Mouse (Mus musculus) forebrain, embryonic 12.5 days (tissue): ENCODE measurements around the gene Tmem132d. TPM values are rescaled to one million over a fixed set of nuclear protein-coding genes. Genes with fewer than 3 reads are reported as not detected.
"Not testable (repeated sequence)": the region's sequence is repeated elsewhere in the genome, so short reads cannot be mapped to it uniquely, and the experiment has no call there.

Experiments
- ATAC-seq: fragments of 200-750 bp; cut with Nextera tagmentation; 2 replicates; pipeline ENCODE4 v1.8.0; 2017; ENCODE audit warnings: moderate TSS enrichment; ENCODE audit not compliant: low FRiP score
- H3K27ac ChIP-seq: fragments of 300-500 bp; sonication (generic); 2 replicates; pipeline ENCODE4 v1.5.1; 2016; ENCODE audit warnings: mild to moderate bottlenecking
- H3K27me3 ChIP-seq: fragments of 300-500 bp; sonication (generic); 2 replicates; pipeline ENCODE4 v1.6.1; 2016; ENCODE audit warnings: mild to moderate bottlenecking
- H3K36me3 ChIP-seq: fragments of 300-500 bp; sonication (generic); replicated peaks from 2 replicates; pipeline ENCODE4 v1.6.1; 2016; ENCODE audit warnings: mild to moderate bottlenecking
- H3K4me1 ChIP-seq: fragments of 300-500 bp; sonication (generic); 2 replicates; pipeline ENCODE4 v1.6.1; 2016
- H3K4me2 ChIP-seq: fragments of 300-500 bp; sonication (generic); 2 replicates; pipeline ENCODE4 v1.6.1; 2016; ENCODE audit warnings: mild to moderate bottlenecking, moderate library complexity
- H3K4me3 ChIP-seq: fragments of 300-500 bp; sonication (generic); replicated peaks from 2 replicates; pipeline ENCODE4 v1.5.1; 2016; ENCODE audit warnings: mild to moderate bottlenecking
- H3K9ac ChIP-seq: fragments of 300-500 bp; sonication (generic); 2 replicates; pipeline ENCODE4 v1.6.1; 2016; ENCODE audit warnings: mild to moderate bottlenecking
- H3K9me3 ChIP-seq: fragments of 300-500 bp; sonication (generic); 2 replicates; pipeline ENCODE4 v1.6.1; 2016
- WGBS: fragments of 180-500 bp; shearing (Covaris S2); methylation state at CpG from one replicate; pipeline ENCODE4 v1.1.7; 2016; 5-methylcytosine and 5-hydroxymethylcytosine counted together
- polyA plus RNA-seq: library from polyadenylated mRNA; unstranded; fragments of >200 nt; fragmentation: Nextera tagmentation; extraction: Ambion mirVana; gene quantifications from 2 replicates; pipeline ENCODE4 v1.2.1, GENCODE M21; 2016

Tmem132d gene
- polyA plus RNA-seq, 1 experiment from 2014 or later = 0.47 TPM

DNA sequence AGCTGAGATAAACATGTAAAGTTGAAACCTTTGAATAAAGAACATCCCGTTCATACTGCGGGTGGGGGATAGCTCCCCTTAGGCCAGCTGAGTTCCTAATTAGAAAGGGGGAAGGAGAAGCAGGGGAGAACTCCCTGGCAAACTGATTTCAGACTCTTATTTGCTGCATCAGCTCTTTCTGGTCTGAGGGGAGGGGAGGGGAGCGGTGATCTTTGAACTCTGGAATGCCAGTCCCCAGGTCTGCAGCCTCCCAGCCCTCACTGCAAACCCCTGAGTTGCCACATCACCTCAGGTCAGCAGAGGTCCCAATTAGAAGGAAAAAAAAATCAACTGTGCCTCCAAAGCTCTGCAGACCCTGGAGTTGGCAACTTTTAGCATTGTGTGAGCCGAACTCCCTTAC, 482.3 kb downstream of the Tmem132d start:
- ATAC-seq = no peak
- H3K9me3 ChIP-seq = no peaks in the 10 kb centered on the region
- no peak overlapping the region for H3K4me2 ChIP-seq
- H3K9ac ChIP-seq = no peak overlapping the region
- H3K27ac ChIP-seq = no peak overlapping the region
- no peaks in the 10 kb centered on the region for H3K4me1 ChIP-seq
- H3K4me3 ChIP-seq = no peak overlapping the region
- no peaks in the 10 kb centered on the region for H3K36me3 ChIP-seq
- H3K27me3 ChIP-seq = no peaks in the 10 kb centered on the region
- WGBS = 64% methylated on average over 4 of the region's 4 CpGs

DNA sequence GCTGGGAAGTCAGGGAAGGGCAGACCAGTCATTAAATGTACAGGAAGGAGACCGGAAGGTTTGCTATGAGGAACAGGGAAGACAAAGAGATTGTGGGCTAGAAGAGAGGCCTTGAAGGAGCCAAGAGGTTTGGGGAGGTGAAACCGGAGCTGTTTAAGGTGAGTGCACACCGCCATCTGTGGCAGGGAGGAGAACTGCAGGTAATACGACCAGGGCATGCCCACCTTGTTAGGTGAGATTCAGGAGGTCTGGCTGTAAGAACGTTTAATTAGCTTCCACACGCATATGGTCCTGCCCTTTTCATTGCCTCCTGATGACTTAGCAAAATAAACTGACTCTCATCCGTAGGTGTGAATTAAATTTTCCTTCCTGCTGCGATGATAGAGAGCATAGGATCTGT, 485.6 kb downstream of the Tmem132d start:
- no peaks in the 10 kb centered on the region for H3K27me3 ChIP-seq
- H3K4me2 ChIP-seq = no peak overlapping the region
- H3K36me3 ChIP-seq = no peaks in the 10 kb centered on the region
- no peak for ATAC-seq
- no peak overlapping the region for H3K27ac ChIP-seq
- H3K4me1 ChIP-seq = no peaks in the 10 kb centered on the region
- 31% methylated on average over 8 of the region's 8 CpGs for WGBS
- no peaks in the 10 kb centered on the region for H3K9me3 ChIP-seq
- H3K9ac ChIP-seq = no peak overlapping the region
- H3K4me3 ChIP-seq = no peak overlapping the region

DNA sequence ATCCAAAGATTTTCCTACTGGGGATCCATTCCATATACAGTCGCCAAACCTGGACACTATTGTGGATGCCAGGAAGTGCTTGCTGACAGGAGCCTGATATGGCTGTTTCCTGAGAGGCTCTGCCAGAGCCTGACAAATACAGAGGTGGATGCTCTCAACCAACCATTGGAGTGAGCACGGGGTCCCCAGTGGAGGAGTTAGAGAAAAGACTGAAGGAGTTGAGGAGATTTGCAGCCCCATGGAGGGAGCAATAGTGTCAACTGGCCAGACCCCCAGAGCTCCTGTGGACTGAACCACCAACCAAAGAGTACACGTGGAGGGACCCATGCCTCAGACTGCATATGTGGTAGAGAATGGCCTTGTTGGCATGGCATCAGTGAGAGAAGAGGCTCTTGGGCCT, 490.7 kb downstream of the Tmem132d start:
- not testable (repeated sequence) for ATAC-seq, H3K9me3 ChIP-seq, H3K9ac ChIP-seq, H3K4me2 ChIP-seq, H3K4me1 ChIP-seq, H3K36me3 ChIP-seq, H3K27me3 ChIP-seq, H3K27ac ChIP-seq, H3K4me3 ChIP-seq
- WGBS = 85% methylated on average over 3 of the region's 3 CpGs

GRCm38 (mm10) chr5:127937914-127938313, 495.0 kb downstream of the Tmem132d start:
- no peaks in the 10 kb centered on the region for H3K27me3 ChIP-seq
- H3K9me3 ChIP-seq = no peaks in the 10 kb centered on the region
- no peaks in the 10 kb centered on the region for H3K4me1 ChIP-seq
- H3K27ac ChIP-seq = no peak overlapping the region
- WGBS = 82% methylated on average over 3 of the region's 3 CpGs
- no peak overlapping the region for H3K9ac ChIP-seq
- no peak overlapping the region for H3K4me3 ChIP-seq
- no peak overlapping the region for H3K4me2 ChIP-seq
- no peaks in the 10 kb centered on the region for H3K36me3 ChIP-seq
- ATAC-seq = no peak

DNA sequence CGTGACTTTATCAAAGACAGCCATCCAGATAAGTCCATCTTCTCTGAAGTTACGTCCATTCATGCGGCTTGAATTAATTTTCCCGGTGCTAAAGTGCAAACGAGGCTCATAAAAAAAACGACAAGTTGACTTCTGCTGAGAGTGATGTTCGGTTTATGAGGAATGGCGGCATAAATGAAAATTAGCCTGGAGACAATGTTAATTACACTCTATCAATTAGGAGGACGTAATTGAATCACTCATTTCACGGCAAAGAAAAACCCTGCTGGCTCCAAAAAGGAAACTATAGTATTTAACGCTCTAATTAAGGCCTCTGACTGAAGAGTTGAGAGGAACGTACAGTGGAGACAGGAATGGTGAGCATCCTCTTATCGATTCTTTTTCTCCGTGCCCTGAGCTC, 503.2 kb downstream of the Tmem132d start:
- no peak for ATAC-seq
- Histone ChIP-seq H3K27me3 (peaks cover 4% of the 10 kb centered on the region; the same call in 1 of the 2 replicates), H3K4me1 (peaks cover under 1% of the 10 kb centered on the region), H3K4me3 (no peak overlapping the region), H3K27ac (no peak overlapping the region), H3K36me3 (no peaks in the 10 kb centered on the region), H3K9me3 (no peaks in the 10 kb centered on the region), H3K4me2 (no peak overlapping the region), H3K9ac (no peak overlapping the region)
- WGBS = 55% methylated on average over 14 of the region's 14 CpGs

DNA sequence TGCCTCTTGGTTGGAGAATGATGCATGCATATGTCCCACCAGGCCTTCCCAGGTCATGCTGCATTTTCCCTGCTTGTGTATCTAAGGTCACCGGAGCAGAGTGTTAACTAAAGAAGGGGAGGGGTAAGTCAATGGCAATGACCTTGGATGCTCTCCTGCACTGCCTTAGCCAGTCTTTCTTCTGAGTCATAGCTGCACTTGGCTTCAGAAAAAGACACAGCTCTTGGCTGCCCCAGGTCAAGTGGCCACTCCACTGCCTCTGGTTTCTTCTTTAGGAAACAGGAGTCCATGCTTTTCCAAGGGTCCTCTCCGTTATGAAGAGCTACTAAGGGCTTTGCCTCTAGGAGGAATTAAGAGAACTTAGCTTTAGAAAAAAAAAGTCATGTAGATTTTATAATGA, 506.2 kb downstream of the Tmem132d start:
- no peak overlapping the region for H3K27ac ChIP-seq
- ATAC-seq = no peak
- H3K27me3 ChIP-seq = peaks cover 11% of the 10 kb centered on the region; the same call in 1 of the 2 replicates
- no peak overlapping the region for H3K9ac ChIP-seq
- H3K9me3 ChIP-seq = no peaks in the 10 kb centered on the region
- H3K4me2 ChIP-seq = no peak overlapping the region
- H3K4me3 ChIP-seq = no peak overlapping the region
- H3K36me3 ChIP-seq = no peaks in the 10 kb centered on the region
- H3K4me1 ChIP-seq = peaks cover 18% of the 10 kb centered on the region
- WGBS = 79% methylated on average over 2 of the region's 2 CpGs

- no peaks in the 10 kb centered on the region for H3K36me3 ChIP-seq
- no peaks in the 10 kb centered on the region for H3K9me3 ChIP-seq
- H3K27me3 ChIP-seq = peaks cover 14% of the 10 kb centered on the region; the same call in 1 of the 2 replicates
- H3K4me2 ChIP-seq = 0 out of 2 replicates have a peak overlapping the region, but pooled peaks have one; percentile 6
- H3K9ac ChIP-seq = no peak overlapping the region
- ATAC-seq = peak; percentile 70; the same call in 1 of the 2 replicates
- 5% methylated on average over 3 of the region's 3 CpGs for WGBS
- H3K4me3 ChIP-seq = no peak overlapping the region
- no peak overlapping the region for H3K27ac ChIP-seq
- H3K4me1 ChIP-seq = peaks cover 20% of the 10 kb centered on the region
These were observed 508.8 kb downstream of the Tmem132d start for GRCm38 (mm10) chr5:127924106-127924505.

GRCm38 (mm10) chr5:127919171-127919570, 513.7 kb downstream of the Tmem132d start:
- H3K4me3 ChIP-seq = no peak overlapping the region
- ATAC-seq = no peak

GRCm38 (mm10) chr5:127918376-127918775, 514.5 kb downstream of the Tmem132d start:
- H3K4me3 ChIP-seq = no peak overlapping the region

More at GRCm38 (mm10) chr5:127919171-127919570, 513.7 kb downstream of the Tmem132d start:
- peaks cover 9% of the 10 kb centered on the region; the same call in 1 of the 2 replicates for H3K27me3 ChIP-seq
- peaks cover 16% of the 10 kb centered on the region for H3K4me1 ChIP-seq
- H3K9ac ChIP-seq = no peak overlapping the region
- no peak overlapping the region for H3K4me2 ChIP-seq
- no peak overlapping the region for H3K27ac ChIP-seq
- H3K9me3 ChIP-seq = no peaks in the 10 kb centered on the region
- WGBS = 59% methylated on average over 1 of the region's 1 CpGs
- H3K36me3 ChIP-seq = no peaks in the 10 kb centered on the region

GRCm38 (mm10) chr5:127914157-127914556, 518.7 kb downstream of the Tmem132d start:
- ATAC-seq = no peak
- H3K9me3 ChIP-seq = no peaks in the 10 kb centered on the region
- H3K4me3 ChIP-seq = no peak overlapping the region
- H3K9ac ChIP-seq = no peak overlapping the region
- no peak overlapping the region for H3K4me2 ChIP-seq
- no peak overlapping the region for H3K27ac ChIP-seq
- WGBS = 81% methylated on average over 11 of the region's 11 CpGs
- H3K4me1 ChIP-seq = peaks cover 2% of the 10 kb centered on the region; the same call in 1 of the 2 replicates
- no peaks in the 10 kb centered on the region for H3K27me3 ChIP-seq
- no peaks in the 10 kb centered on the region for H3K36me3 ChIP-seq

More at GRCm38 (mm10) chr5:127918376-127918775, 514.5 kb downstream of the Tmem132d start:
- WGBS = 79% methylated on average over 3 of the region's 3 CpGs
- no peaks in the 10 kb centered on the region for H3K36me3 ChIP-seq
- H3K9ac ChIP-seq = no peak overlapping the region
- H3K4me1 ChIP-seq = peaks cover 8% of the 10 kb centered on the region
- no peak overlapping the region for H3K27ac ChIP-seq
- peaks cover 9% of the 10 kb centered on the region; the same call in 1 of the 2 replicates for H3K27me3 ChIP-seq
- no peaks in the 10 kb centered on the region for H3K9me3 ChIP-seq
- ATAC-seq = no peak
- no peak overlapping the region for H3K4me2 ChIP-seq

DNA sequence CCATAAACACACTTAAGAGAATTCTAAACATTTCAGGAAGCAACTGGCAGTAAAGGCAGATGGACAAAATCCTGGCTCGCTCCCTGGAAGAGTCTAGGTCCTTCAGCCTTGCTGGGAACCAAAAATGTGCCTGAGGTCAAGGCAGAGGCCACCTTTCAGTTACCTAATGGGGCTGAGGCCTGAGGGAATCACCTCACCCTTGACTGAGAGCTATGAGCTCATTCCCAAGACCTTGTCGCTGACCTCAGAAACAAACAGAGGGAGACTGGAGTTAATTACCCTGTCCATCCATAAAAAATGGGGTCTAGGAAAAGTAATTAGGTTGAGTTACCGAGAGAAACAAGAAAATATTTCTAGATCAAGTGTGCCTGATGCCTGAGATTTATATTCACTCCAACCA, 521.3 kb downstream of the Tmem132d start:
- Histone ChIP-seq H3K4me3 (no peak overlapping the region), H3K36me3 (no peaks in the 10 kb centered on the region), H3K4me1 (no peaks in the 10 kb centered on the region), H3K27ac (no peak overlapping the region), H3K9ac (no peak overlapping the region), H3K4me2 (no peak overlapping the region), H3K27me3 (no peaks in the 10 kb centered on the region), H3K9me3 (no peaks in the 10 kb centered on the region)
- ATAC-seq = no peak
- WGBS = 67% methylated on average over 3 of the region's 3 CpGs

- Histone ChIP-seq H3K27ac (no peak overlapping the region), H3K4me3 (no peak overlapping the region), H3K36me3 (no peaks in the 10 kb centered on the region), H3K4me2 (no peak overlapping the region), H3K4me1 (no peaks in the 10 kb centered on the region), H3K9ac (no peak overlapping the region), H3K27me3 (no peaks in the 10 kb centered on the region), H3K9me3 (no peaks in the 10 kb centered on the region)
- ATAC-seq = no peak
- 55% methylated on average over 2 of the region's 2 CpGs for WGBS
These were observed 522.5 kb downstream of the Tmem132d start for GRCm38 (mm10) chr5:127910356-127910755.

- no peaks in the 10 kb centered on the region for H3K36me3 ChIP-seq
- H3K4me3 ChIP-seq = no peak overlapping the region
- no peaks in the 10 kb centered on the region for H3K9me3 ChIP-seq
- no peak overlapping the region for H3K9ac ChIP-seq
- WGBS = 83% methylated on average over 1 of the region's 1 CpGs
- no peaks in the 10 kb centered on the region for H3K27me3 ChIP-seq
- no peak for ATAC-seq
- no peak overlapping the region for H3K27ac ChIP-seq
- H3K4me1 ChIP-seq = no peaks in the 10 kb centered on the region
- no peak overlapping the region for H3K4me2 ChIP-seq
These were observed 537.7 kb downstream of the Tmem132d start for GRCm38 (mm10) chr5:127895176-127895575.
